Mouse (Mus musculus) lung, adult 2 months (tissue): Measurements from ENCODE around the gene Rsph9. TPM values are rescaled to one million over a fixed set of nuclear protein-coding genes. Genes with fewer than 3 reads are reported as not detected.
A peak's percentile ranks its signal among the peaks of the same experiment; 100 is the strongest.

ENCODE experiments used
- DNase-seq: peaks from one replicate; pipeline ENCODE4 v3.0.0; 2022
- H3K4me1 ChIP-seq: fragments of 200-500 bp; 2 replicates; pipeline ENCODE4 v1.6.1; 2011; ENCODE audit warnings: low read length; ENCODE audit not compliant: control insufficient read depth, insufficient read depth
- H3K4me3 ChIP-seq: fragments of 200-500 bp; replicated peaks from 2 replicates; pipeline ENCODE3; 2011; ENCODE audit warnings: low read depth, mild to moderate bottlenecking, control low read depth, low read length; ENCODE audit errors: extremely low read depth
- CTCF ChIP-seq: fragments of 200-500 bp; IDR thresholded peaks from 2 replicates; pipeline ENCODE4 v1.5.1; 2011; ENCODE audit warnings: mild to moderate bottlenecking, low read length, control low read depth; ENCODE audit not compliant: insufficient read depth
- POLR2A ChIP-seq: fragments of 200-500 bp; IDR thresholded peaks from 2 replicates; pipeline ENCODE4 v1.6.1; 2011; ENCODE audit warnings: low read depth, mild to moderate bottlenecking, control low read depth, low read length, borderline replicate concordance; ENCODE audit errors: extremely low read depth
- WGBS: fragments of 180-500 bp; shearing (Covaris S2); methylation state at CpG from one replicate; pipeline ENCODE4 v1.1.7; 2018; 5-methylcytosine and 5-hydroxymethylcytosine counted together
- polyA plus RNA-seq: library from polyadenylated mRNA; depleted of rRNA; stranded (reverse); fragments of >200 nt; gene quantifications from 2 replicates; pipeline ENCODE4 v1.2.3, GENCODE M21; 2012

Gene Rsph9
- polyA plus RNA-seq, 1 experiment, result 28.1 TPM

DNA sequence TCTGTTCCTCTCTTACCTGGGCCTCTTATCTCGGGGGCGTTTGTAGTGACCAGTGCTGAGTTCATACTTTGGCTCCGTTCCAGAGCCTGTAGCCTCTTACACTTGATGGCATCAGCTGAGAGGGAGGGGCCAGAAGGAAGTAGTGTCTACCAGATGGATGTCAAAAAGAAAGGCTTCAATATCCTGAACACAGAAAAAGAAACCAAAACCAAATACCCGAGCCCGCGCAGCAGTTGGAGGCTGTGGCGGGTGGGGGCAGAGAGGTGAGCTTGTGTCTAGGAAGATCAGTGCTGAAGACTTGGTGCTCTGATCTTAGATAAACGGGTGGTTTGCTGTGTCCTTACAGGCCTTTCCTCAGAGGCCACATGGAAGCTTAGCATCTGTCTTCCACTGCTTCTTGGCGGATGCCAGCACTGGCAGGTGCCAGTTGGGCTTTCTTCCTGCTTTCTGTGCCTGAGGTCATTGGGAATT is 19.0 kb upstream of the Rsph9 start:
- TF ChIP-seq CTCF (no peak), POLR2A (no peak)
- peak; percentile 45 for DNase-seq

DNA sequence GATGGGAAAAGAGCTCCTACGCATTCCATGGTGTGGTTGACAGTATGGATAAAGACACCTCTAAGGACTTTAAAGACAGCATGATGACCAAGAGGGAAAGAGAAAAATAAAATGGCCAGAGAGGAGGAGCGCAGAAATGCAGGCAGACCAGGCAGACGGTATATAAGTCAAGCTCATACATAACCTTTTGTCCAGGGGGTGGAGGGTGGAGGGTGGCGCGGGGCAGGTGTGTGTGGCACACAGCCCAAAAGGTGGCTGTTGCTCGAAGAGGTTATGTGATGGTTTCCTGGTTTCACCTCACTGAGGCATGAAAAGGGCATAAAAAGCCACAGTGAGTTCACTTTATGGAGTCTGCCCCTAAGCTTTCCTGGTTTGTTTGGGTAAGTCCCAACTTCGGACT is 18.5 kb upstream of the Rsph9 start:
- peaks cover 4% of the 10 kb centered on the region; the same call in 1 of the 2 replicates for H3K4me1 ChIP-seq
- WGBS, result 55% methylated on average over 7 of the region's 7 CpGs
- H3K4me3 ChIP-seq, result peak overlapping the region; percentile 57
- TF ChIP-seq CTCF (no peak), POLR2A (no peak)
- DNase-seq, result no peak

More for the DNA sequence above, 19.0 kb upstream of the Rsph9 start:
- peaks cover 4% of the 10 kb centered on the region; the same call in 1 of the 2 replicates for H3K4me1 ChIP-seq
- peak overlapping the region; percentile 57 for H3K4me3 ChIP-seq
- 14% methylated on average over 9 of the region's 9 CpGs for WGBS

DNA sequence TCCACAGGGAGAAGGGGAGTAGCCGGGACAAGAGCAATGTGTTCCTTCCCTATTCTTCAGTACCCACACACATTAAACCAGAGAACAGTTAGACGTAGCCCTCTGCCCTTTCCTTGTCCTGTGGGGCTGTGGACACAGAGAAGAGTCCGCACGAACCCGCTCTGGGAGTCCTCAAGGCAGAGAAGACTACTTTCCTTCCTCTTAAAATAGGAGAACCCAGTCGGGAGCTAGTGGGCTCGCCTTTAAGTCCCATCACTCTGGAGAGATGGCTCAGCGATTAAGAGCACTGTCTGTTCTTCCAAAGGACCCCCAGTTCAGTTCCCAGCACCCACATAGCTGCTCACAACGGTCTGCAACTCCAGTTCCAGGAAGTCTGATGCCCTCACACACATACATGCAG is 17.7 kb upstream of the Rsph9 start:
- TF ChIP-seq POLR2A (no peak), CTCF (no peak)
- Histone ChIP-seq H3K4me1 (peaks cover 4% of the 10 kb centered on the region; the same call in 1 of the 2 replicates), H3K4me3 (peak overlapping the region; percentile 90)
- DNase-seq, result no peak
- WGBS, result 32% methylated on average over 9 of the region's 9 CpGs

DNA sequence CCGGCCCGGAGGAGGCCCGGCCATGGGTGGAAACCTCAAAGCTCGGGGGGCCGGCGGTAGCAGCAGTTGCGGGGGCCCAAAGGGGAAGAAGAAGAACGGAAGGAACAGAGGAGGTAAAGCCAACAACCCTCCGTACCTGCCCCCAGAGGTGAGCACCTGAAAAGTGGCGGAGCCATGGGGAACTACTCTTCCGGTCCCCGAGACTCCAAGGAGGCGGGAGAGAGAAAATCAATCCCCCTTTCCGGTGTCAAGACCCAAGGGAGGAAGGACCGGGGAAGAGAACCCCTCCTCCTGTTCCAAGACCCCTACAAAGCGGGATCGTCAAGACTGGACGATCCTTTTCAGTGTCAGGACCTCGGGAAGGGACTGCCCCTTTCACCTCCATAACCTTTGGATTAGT is 17.2 kb upstream of the Rsph9 start:
- TF ChIP-seq POLR2A (no peak), CTCF (no peak)
- peaks cover 4% of the 10 kb centered on the region; the same call in 1 of the 2 replicates for H3K4me1 ChIP-seq
- H3K4me3 ChIP-seq, result peak overlapping the region; percentile 90
- 0% methylated on average over 16 of the region's 19 CpGs for WGBS
- no peak for DNase-seq

DNA sequence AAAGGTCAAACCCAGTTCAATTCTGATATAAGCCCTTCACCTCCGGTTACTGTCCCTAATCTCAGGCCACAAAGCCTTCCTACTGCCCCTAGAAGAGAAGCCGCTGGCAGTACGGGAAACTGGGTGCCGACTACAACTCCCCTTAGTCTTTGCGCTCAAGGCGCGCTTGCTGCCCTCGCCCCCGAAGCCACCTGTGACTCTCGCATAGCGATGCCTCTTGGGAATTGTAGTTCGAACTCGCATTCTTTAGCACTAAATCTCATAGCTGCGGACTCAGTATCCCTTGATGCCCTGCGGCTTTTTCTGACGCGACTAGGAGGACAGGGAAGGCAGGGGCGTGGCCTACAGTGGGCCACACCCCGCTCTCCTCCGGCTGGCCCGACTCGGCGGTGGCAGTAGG is 16.7 kb upstream of the Rsph9 start, which contains the start of gene Gtpbp2:
Gtpbp2 (plus strand) TSS at position 347 of the 400 bp plus-strand sequence.
- Histone ChIP-seq H3K4me1 (peaks cover 4% of the 10 kb centered on the region; the same call in 1 of the 2 replicates), H3K4me3 (peak within 1 kb of the TSS; percentile 90)
- DNase-seq, result peak; percentile 93
- TF ChIP-seq POLR2A (peak; percentile 62; the same call in 1 of the 2 replicates), CTCF (no peak)
- WGBS, result under 1% methylated on average over 23 of the region's 23 CpGs

DNA sequence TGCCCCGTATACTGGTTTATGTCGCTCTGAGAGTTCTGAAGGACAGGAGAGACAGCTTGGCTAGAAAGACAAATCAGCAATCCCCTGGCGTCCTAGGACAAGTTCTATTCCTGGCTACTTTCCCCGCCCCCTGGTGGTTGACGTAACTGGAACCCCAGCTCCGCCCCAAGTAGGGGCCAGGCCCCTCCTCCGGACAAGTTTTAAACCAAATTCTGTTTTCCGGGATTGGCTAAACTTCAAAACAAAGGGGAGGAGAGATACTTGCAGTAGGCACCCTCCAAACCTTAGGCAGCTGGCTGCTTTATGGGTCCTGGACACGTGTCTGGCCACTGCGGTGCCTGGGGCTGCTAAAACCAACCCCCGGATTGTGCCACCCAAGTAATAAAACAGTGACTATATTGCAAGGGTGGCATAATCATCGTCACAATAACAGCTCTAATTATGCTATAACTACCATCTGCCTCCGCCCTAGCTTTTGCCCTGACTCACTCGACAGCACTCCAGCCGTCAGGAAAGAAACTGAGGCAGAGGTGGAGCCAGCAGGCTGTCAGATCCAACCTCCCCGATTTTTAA is 16.2 kb upstream of the Rsph9 start:
- under 1% methylated on average over 16 of the region's 16 CpGs for WGBS
- peaks cover 4% of the 10 kb centered on the region; the same call in 1 of the 2 replicates for H3K4me1 ChIP-seq
- peak overlapping the region; percentile 65 for H3K4me3 ChIP-seq
- peak; percentile 95 for DNase-seq
- TF ChIP-seq POLR2A, result peak; percentile 60; the same call in 1 of the 2 replicates
- TF ChIP-seq CTCF, result no peak

DNA sequence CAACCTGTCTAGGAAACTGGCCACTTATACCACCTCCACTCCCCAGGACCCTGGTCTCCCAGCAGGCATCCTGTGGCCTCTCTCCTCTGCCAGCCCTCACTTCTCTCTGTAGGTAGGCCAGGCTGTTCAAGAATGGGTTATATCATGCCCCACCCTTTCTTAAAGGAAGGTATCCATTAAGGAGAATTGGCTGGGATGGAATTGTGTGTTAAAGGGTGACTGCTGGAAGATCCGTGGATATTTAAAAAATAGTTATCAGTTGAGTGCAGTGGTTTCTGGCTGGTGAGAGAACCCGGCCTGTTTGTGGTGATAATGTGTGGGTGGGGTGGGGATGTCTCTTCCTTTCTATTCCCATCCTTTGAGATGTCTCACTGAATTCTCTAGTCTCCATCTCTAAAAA is 15.2 kb upstream of the Rsph9 start:
- no peak overlapping the region for H3K4me3 ChIP-seq
- WGBS, result 32% methylated on average over 2 of the region's 2 CpGs

DNA sequence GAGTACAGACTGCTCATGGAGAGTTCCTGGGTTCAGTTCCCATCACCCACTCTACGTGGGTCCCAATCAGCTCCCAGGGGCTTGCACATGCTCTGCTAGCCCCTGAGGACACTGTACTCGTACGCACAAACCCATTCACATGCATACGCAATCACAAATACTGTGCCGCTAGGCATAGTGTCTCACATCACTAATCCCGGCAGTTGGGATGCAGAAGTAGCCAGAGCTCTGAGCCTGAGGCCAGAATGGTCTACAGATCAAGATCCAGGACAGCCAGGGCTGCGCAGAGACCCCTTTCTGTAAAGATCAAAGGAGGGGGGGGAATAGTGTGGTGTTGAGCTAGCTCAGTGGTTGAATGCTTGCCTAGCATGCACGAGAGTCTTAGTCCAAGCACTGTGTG is 13.1 kb upstream of the Rsph9 start:
- TF ChIP-seq CTCF (no peak), POLR2A (no peak)
- 90% methylated on average over 8 of the region's 8 CpGs for WGBS
- no peak for DNase-seq
- no peak overlapping the region for H3K4me3 ChIP-seq
- H3K4me1 ChIP-seq, result peaks cover 8% of the 10 kb centered on the region

More for the DNA sequence above, 15.2 kb upstream of the Rsph9 start:
- DNase-seq, result no peak
- no peak for TF ChIP-seq POLR2A
- no peak for TF ChIP-seq CTCF
- peaks cover 4% of the 10 kb centered on the region; the same call in 1 of the 2 replicates for H3K4me1 ChIP-seq

DNA sequence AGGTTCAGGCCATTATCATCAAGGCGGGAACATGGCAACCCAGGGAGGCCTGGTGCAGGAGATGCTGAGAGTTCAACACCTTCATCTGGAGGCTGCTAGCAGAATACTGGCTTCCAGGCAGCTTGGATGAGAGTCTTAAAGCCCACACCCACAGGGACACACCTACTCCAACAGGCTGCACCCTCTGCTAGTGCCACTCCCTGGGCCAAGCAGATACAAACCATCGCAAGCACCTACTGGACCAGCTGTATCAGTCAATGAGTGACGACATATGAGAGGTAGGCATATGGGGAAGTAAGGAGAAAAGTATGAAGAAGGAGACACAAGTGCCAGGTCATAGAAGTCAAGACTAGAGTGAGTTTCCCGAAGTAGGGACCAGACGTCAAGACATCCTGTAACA is 12.7 kb upstream of the Rsph9 start:
- no peak for DNase-seq
- Histone ChIP-seq H3K4me1 (peaks cover 8% of the 10 kb centered on the region), H3K4me3 (no peak overlapping the region)
- TF ChIP-seq POLR2A, result no peak
- no peak for TF ChIP-seq CTCF
- WGBS, result 76% methylated on average over 5 of the region's 5 CpGs

DNA sequence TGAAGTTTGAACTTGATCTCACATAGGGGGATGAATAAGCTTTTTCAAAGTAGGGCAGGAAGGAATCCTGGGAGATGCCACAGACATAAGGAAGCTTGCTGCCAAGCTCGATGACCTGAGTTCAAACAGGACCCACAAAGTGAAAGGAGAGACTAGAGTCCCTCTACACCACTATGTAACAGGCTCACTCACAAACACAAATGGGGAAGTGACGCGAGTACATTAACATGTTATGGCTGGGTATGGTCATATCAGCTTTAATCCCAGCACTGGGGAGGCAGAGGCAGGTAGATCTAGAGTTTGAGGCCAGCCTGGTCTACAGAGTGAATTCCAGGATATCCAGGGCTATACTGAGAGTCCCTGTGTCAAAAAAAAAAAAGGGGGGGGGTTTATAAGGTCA is 10.3 kb upstream of the Rsph9 start:
- no peak for TF ChIP-seq CTCF
- no peak for TF ChIP-seq POLR2A
- WGBS, result 81% methylated on average over 3 of the region's 3 CpGs
- H3K4me3 ChIP-seq, result no peak overlapping the region
- no peak for DNase-seq
- peaks cover 4% of the 10 kb centered on the region for H3K4me1 ChIP-seq
